Mouse (Mus musculus) frontal cortex, adult 2 months (tissue): ENCODE measurements around the gene 2200002D01Rik. TPM values are rescaled to one million over a fixed set of nuclear protein-coding genes. Genes with fewer than 3 reads are reported as not detected.
"Not testable (repeated sequence)": the region's sequence is repeated elsewhere in the genome, so short reads cannot be mapped to it uniquely, and the experiment has no call there.

Source experiments
- DNase-seq, 2 experiments: peaks; one replicate each; pipeline ENCODE4 v3.0.0; 2022; ENCODE audit warnings: low spot score in 1 of 2; ENCODE audit errors: extremely low spot score in 1 of 2
- polyA plus RNA-seq: library from polyadenylated mRNA; depleted of rRNA; stranded (reverse); fragments of >200 nt; gene quantifications from 2 replicates; pipeline ENCODE4 v1.2.3, GENCODE M21; 2012

2200002D01Rik gene
- polyA plus RNA-seq, 1 experiment: 0.34 TPM

DNA sequence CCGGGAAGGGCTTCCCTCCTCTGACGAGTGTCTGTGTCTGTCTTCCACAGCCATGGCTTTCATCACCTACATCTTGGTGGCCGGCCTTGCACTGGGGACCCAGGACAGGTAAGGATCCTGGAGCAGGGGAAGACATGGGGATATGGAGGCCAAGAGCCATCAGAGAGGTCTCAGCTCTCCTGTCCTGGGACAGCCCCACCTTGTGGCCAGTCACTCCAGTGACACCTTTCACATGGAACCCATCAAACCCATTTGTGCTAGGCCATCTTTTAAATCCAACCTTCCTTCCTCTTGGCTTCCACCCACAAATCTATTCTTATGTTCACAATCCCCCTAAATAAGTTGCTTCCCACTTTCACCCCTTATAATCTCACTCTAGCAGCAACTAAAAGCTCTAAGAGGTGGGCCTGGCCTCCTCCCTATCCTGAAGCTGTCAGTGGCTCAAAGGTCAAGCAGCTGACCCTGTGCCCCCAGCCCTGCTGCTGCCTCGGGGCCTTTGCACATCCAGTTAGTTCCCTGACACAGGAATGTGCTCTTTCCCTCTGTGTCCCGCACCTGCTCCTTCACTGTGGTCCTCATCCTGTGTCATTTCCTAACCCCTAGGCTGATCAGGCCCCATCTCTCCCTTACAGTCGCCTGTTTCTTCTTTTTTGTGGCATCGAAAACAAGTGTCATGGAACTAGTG is 3.4 kb downstream of the 2200002D01Rik start:
- no peak for DNase-seq

DNA sequence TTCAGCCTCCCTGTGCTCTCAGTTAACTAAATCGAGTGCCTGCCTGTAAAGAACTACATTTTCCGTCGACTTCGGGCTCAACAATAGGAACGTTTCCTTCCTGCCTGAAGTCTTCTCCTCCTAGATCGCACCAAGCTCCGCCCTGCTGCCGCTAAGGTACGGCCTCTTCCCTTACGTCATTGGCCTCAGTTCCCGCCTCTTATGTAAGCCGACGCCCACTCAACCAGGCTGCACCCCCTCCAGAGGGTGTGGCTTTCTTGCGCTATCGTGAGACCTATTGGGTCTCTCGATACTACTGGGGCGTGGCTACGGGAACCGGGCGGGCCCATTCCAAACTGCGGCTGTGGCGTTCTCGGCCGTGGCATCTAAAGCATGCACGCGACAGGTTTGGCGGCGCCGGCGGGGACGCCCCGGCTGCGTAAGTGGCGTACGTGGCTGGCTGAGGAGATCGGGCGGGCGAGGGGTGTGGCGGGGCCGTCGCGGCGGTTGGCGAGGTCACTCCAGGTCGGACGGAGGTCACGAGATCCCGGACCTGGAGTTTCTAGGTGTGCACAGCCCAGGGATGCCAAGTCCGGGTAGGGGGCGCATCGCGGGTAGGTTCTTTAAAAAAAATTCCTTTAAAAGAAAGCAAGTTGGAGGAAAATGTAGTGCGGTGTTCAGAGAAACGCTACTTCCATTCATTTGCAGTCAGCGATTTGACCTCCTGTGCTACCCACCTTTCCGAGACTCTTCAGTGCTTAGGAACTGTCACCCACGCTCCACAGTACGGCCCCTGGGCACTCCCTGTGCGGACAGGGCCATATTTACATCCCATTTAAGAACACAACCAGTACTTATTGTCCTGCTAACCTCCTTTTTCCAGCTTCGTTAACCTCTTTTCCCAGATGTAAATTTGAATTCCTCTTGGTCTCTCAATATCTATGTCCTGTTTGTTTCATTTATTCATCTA is 10.0 kb downstream of the 2200002D01Rik start, which contains the start of gene Yif1b:
Gene Yif1b, plus strand, starts transcription at position 311 of the 949 bp plus-strand sequence.
- DNase-seq: peak; percentile 97 to 99

DNA sequence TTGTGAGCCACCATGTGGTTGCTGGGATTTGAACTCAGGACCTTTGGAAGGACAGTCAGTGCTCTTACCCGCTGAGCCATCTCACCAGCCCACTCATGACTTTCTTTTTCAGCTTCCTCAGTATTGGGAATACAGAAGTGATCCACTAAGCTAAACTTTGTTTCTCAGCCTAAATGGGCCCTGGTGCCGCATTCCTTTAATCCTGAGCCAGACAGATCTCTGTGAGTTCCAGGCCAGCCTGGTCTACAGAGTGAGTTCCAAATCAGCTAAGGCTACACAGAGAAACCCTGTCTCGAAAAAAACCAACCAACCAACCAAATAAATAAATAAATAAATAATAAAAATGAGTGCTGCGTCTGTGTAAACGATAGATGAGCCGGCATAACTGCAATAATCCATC is 10.7 kb downstream of the 2200002D01Rik start:
- not testable (repeated sequence) for DNase-seq

DNA sequence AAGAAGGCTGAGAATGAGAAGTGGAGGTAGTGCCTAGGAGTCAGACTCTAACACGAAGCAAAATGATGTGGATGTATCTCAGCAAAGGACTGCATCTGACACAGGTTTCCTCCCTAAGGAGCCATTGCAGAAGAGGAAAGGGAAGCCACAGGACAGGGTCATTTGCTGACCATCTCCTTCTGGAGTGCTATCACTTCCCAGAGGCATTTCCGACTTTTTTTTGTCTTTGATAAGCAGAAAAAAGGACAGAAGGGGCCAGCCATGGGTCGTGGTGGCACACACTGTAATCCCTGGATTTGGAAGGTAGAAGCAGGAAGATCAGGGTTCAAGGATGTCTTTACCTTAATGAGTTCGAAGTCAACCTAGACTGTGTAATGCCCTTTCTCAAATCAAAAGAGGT is 11.7 kb downstream of the 2200002D01Rik start:
- DNase-seq: no peak

DNA sequence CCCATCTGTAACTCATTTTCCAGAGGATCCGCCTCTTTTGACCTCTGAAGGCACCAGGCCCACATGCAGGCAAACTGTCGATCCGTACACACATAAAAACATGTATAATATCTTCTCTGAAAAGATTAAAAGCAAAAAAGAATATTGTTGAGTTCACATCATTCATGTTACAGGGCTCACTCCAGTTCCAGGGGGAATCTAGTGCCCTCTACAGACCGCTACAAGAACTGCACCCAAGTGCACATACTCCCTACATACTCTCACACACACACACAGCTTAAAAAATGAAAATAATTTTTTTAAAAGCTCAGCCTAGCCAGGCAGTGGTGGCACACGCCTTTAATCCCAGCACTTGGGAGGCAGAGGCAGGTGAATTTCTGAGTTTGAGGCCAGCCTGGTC is 13.6 kb downstream of the 2200002D01Rik start:
- no peak for DNase-seq

DNA sequence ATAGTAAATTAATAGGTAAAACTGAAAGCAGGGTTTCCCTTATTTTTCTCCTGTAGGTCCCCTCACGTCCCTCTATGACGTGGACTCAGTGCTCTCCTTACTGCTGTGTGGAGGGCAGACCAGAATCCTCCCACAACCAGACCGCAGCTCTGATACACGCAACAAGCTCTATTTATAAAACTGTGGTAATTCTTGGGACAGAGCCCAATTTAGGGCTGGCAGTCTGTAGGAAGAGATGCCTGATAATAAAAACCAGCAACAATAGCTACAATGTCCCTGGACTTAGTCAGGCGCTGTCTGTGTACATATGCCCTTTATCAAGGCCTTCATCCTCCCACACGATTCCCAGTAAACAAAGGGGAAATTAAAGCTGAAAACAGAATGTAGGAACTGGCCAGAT is 14.5 kb downstream of the 2200002D01Rik start:
- DNase-seq: peak in 1 of 2 experiments; percentile 42

DNA sequence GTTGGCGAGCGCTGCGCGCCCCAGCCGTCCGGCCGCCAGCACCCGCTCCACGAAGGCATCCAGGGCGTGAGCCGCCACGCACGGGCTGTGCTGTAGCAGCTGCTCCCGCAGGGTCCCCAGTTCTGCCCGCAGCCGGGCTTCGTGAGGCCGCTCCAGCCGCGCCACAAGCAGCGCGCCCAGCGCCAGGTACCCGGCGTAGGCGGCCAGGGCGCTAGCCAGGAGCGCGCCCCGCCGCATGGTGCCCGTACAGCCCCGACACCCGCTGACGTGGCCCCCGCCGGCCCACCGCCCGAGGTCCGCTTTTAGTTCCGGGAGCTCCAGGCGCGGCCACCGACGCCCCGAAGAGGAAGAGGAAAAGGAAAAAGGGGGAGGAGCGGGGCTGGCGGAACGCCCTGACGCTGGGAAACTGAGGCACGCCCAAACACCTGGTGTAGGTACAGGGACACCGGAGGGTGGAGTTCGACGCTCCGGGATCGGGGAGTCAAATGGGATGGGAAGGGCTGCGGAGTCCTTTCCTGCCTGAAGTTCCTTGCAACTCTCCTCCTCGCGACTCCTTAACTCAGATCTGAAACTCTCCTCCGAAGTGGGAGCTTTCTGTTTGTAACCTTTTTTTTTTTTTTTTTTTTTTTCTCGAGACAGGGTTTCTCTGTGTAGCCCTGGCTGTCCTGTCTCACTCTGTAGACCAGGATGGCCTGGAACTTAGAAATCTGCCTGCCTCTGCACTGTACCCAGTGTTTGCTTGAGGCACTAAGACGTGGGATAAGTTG is 15.8 kb downstream of the 2200002D01Rik start, which contains the start of gene Kcnk6:
Gene Kcnk6, minus strand, starts transcription at position 269 of the 767 bp plus-strand sequence.
- DNase-seq: no peak

DNA sequence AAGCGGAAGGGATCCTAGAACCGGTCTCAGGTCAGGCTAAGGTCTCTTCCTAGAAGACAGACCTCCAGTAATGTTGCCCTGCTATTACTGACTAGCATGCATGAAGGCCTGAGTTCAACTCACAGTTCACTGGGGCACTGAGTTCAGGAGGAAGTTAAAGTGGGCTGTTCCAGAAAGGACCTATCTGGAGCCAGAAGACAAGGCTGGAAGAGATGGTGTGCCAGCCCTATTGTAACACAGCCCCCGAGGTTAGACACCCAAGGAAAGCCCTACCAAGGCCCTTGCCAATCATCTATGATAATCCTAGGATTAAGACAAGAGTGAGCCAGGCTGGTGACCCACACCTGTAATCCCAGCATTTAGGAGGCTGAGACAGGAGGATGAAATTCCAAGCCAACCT is 16.7 kb downstream of the 2200002D01Rik start:
- no peak for DNase-seq

DNA sequence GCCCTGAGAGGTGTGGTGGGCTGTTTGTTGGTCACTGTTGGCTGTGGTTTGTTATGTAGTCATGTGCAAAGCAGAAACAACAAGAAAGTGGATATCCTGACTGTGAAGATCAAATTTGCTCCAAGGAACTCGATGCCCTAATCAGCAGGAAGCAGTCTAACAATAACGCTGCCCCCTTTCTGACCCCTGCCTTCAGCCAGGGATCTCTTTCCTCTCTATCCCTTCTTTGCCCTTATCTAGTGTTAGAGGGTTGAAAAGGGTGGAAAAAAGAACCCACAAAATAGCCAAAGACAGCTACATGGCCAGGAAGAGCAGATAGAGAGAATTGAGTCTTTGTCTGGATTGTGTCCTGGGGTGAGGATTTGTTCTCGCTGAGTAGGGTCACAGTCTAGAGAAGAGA is 17.7 kb downstream of the 2200002D01Rik start:
- DNase-seq: no peak

DNA sequence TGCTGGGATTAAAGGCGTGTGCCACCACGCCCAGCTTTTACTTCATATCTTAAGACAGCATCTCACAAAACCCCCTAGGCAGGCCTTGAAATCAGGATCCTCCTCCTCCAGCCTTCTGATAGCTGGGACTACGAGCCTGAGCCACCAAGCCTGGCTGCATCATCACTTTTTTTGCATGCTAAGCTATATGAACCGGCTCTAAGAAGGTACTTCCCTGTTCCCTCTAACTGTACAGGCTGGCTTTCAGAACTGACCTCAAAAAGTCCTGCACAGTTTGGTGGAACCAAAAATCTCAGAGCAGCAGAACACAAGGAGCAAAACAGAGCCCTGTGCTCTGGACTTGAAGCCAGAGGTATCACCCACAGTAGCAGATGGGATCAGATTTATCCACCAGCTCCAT is 20.1 kb downstream of the 2200002D01Rik start:
- DNase-seq: no peak

DNA sequence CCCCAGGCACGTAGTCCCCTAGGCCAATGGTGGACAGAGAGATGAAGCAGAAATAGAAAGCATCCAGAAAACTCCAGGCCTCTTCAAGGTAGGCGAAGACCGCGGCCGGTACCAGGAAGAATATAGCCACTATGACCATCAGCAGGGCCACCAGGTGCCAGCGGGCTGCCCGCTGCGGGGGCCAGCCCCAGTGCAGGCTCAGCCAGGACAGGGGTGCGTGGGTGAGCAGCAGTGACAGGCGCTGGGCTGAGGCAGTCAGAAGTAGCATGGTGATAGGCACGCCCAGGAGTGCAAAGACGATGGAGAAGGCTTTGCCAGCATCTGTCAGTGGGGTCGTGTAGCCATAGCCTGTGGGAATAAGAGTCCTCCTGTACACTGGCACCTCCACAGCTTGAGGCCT is 22.7 kb downstream of the 2200002D01Rik start:
- DNase-seq: no peak

DNA sequence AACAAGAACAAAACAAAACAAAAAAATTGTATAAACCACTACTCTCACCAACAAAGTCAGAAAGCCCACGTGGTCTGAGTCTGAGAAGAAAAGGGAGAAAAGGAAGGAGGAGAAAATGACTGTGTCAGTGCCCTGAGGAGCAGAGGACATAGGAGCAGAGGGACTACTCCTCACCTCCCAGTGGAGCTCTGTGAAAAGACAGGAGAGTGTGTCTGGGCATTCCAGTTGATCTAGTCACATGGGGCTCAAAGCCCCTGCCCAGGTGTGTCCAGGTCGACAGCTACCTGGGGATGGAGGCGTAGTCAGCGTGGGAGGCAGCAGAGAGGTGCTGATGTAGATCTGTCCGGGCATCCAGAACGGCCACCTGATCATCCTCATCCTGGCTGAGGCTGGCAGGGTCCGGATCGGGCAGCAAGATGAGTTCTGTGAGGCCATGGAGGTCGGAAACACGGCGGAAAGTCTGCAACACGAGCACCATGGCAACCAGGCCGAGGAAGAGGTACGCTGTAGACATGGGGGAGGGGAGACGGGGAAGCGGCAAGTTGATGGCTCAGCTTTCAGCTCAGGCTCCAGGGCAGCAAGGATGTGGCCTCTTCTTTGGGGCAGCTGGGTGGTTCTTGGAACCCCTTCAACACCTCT is 23.4 kb downstream of the 2200002D01Rik start:
- no peak for DNase-seq

DNA sequence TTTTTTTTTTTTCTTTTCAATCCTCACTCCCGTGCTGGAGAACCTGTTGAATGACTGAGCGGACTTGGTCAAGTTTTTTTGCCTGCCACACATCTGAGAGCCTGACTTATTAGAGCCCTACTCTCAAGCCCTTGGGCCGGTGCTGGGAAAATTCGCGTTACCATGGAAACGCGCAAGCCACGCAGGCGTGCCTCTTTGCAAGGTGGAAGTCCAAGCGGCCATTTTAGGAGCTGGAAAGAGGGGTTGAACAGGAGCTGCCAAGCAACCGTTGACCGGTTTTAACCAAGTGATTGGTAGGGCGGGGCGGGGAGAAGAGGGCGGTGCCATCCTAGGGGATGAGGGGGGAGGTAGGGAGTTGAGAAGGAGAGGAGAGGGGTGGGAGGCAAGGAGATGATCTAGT is 33.4 kb downstream of the 2200002D01Rik start:
- DNase-seq: no peak

DNA sequence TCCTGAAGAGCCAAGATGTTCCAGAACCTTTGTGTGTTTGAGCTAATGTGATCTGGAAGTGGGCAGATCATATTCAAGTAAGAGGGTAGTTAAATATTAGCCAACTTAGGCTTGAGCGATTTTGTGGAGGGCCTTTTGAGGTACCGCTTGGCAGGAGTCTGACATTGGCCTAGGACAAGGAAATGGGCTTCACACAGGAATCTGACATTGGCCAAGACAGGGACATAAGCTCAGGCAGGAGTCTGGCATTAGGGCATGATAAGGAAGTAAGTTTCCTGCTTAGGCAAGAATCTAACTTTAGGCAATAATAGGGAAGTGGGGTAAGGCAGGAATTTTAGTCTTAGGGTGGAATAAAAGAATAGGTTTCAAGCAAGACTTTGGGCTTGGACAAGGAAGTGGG is 34.0 kb downstream of the 2200002D01Rik start:
- DNase-seq: no peak

DNA sequence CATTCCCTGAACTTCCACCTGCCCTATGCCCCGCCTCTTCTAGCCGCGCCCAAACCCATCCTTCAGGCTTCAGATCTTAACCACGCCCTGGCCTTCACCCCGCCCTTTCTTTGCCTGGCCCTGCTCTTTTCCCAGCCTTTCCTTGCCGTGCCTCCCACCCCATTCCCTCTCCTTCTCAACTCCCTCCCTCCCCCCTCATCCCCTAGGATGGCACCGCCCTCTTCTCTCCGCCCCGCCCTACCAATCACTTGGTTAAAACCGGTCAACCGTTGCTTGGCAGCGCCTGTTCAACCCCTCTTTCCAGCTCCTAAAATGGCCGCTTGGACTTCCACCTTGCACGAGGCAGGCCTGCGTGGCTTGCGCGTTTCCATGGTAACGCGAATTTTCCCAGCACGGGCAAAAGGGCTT is 34.6 kb downstream of the 2200002D01Rik start, which contains the start of gene Catsperg1:
Gene Catsperg1, minus strand, starts transcription at position 361 of the 408 bp plus-strand sequence.
- DNase-seq: peak in 1 of 2 experiments; percentile 29

DNA sequence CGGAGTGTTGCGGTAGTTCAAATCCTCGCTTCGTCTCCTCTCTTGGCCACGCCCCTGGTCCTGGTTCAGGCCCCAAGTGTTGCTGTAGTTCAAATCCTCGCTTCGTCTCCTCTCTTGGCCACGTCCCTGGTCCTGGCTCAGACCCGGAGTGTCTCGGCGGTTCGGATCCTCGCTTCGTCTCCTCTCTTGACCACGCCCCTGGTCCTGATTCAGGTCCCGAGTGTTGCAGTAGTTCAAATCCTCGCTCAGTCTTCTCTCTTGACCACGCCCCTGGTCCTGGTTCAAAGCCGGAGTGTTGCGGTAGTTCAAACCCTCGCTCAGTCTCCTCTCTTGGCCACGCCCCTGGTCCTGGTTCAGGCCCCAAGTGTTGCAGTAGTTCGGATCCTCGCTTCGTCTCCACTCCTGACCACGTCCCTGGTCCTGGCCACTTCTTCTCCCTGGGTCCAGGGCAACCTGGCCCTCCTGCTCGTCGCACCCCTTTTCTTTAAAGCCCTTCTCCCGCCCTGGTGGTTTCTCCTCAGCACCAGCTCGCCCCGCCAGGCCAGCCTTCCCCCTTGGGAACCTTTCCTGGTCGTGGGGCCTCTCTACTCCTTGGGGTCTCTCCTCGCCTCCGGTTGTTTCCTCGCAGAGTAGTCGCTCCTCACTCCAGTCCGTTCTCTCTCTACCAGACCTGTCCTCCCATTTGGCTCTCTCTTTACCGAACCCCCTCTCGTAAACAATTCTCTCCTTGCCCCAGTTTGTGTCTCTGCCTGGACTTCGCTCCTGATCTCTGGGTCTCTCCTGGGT is 35.3 kb downstream of the 2200002D01Rik start:
- not testable (repeated sequence) for DNase-seq

DNA sequence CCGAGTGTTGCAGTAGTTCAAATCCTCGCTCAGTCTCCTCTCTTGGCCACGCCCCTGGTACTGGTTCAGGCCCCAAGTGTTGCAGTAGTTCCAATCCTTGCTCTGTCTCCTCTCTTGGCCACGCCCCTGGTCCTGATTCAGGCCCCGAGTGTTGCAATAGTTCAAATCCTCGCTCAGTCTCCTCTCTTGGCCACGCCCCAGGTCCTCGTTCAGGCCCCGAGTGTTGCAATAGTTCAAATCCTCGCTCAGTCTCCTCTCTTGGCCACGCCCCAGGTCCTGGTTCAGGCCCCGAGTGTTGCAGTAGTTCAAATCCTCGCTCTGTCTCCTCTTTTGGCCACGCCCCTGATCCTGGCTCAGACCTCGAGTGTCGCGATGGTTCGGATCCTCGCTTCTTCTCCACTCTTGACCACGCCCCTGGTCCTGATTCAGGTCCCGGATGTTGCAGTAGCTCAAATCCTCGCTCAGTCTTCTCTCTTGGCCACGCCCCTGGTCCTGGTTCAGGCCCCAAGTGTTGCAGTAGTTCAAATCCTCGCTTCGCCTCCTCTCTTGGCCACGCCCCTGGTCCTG is 36.0 kb downstream of the 2200002D01Rik start:
- DNase-seq: no peak

DNA sequence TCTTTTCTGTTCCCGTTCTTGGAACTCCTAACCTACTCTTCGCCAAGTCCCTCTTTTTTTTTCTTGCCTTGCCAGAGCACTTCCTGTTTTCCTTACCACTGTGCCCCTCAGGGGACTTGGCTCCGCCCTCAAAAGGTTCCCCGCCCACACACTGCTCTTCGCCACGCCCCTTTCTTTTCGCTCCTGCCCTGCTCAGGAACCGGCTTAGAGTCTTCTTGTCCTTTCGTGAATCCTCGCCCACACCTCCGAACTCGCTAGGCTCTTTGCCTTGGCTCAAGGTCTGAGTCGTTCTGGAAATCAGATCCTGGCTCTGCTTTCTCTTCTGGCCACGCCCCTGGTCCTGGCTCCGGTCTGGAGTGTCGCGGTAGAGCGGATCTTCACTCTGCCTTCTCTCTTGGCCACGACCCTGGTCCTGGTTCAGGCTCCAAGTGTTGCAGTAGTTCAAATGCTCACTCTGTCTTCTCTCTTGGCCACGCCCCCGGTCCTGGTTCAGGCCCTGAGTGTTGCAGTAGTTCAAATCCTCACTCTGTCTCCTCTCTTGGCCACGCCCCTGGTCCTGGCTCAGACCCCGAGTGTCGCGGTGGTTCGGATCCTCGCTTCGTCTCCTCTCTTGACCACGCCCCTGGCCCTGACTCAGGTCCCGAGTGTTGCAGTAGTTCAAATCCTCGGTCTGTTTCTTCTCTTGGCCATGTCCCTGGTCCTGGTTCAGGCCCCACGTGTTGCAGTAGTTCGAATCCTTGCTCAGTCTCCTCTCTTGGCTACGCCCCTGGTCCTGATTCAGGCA is 36.7 kb downstream of the 2200002D01Rik start:
- peak; percentile 24 to 61 for DNase-seq
